Mouse (Mus musculus) heart, embryonic 16.5 days (tissue): Measurements from ENCODE around the gene Txndc2. TPM values are rescaled to one million over a fixed set of nuclear protein-coding genes. Genes with fewer than 3 reads are reported as not detected.
A peak's percentile ranks its signal among the peaks of the same experiment; 100 is the strongest.

Source experiments
- ATAC-seq: fragments of 200-750 bp; cut with Nextera tagmentation; replicated peaks from 2 replicates; pipeline ENCODE4 v1.8.0; 2017; ENCODE audit warnings: moderate number of reproducible peaks; ENCODE audit not compliant: insufficient read depth, low FRiP score; ENCODE audit errors: extremely low read depth
- H3K27ac ChIP-seq: fragments of 300-500 bp; sonication (generic); 2 replicates; pipeline ENCODE4 v1.5.1; 2014; ENCODE audit warnings: mild to moderate bottlenecking, low read length, control low read depth, moderate library complexity
- H3K27me3 ChIP-seq: fragments of 300-500 bp; sonication (generic); 2 replicates; pipeline ENCODE4 v1.6.1; 2014; ENCODE audit warnings: low read length, mixed read lengths; ENCODE audit not compliant: control insufficient read depth, insufficient read depth
- H3K36me3 ChIP-seq: fragments of 300-500 bp; sonication (generic); 2 replicates; pipeline ENCODE4 v1.6.1; 2014; ENCODE audit not compliant: control insufficient read depth, insufficient read depth
- H3K4me1 ChIP-seq: fragments of 300-500 bp; sonication (generic); 2 replicates; pipeline ENCODE4 v1.6.1; 2014; ENCODE audit warnings: low read length, mixed read lengths; ENCODE audit not compliant: control insufficient read depth, insufficient read depth
- H3K4me2 ChIP-seq: fragments of 300-500 bp; sonication (generic); 2 replicates; pipeline ENCODE4 v1.6.1; 2014; ENCODE audit warnings: low read depth, mild to moderate bottlenecking, control low read depth, low read length
- H3K4me3 ChIP-seq: fragments of 300-500 bp; sonication (generic); 2 replicates; pipeline ENCODE4 v1.5.1; 2014; ENCODE audit warnings: mild to moderate bottlenecking, control low read depth, low read length
- H3K9ac ChIP-seq: fragments of 300-500 bp; sonication (generic); 2 replicates; pipeline ENCODE4 v1.6.1; 2014; ENCODE audit warnings: low read length, control low read depth
- H3K9me3 ChIP-seq: fragments of 300-500 bp; sonication (generic); replicated peaks from 2 replicates; pipeline ENCODE4 v1.6.1; 2016; ENCODE audit warnings: low read length; ENCODE audit not compliant: control insufficient read depth
- whole genome bisulfite sequencing: fragments of 180-500 bp; shearing (Covaris S2); extraction: QIAGEN DNeasy Blood & Tissue Kit; methylation state at CpG from one replicate; pipeline ENCODE4 v1.1.7; 2014; 5-methylcytosine and 5-hydroxymethylcytosine counted together
- polyA plus RNA-seq: library from polyadenylated mRNA; unstranded; fragments of >200 nt; fragmentation: Nextera tagmentation; extraction: Ambion mirVana; gene quantifications from 2 replicates; pipeline ENCODE4 v1.2.1, GENCODE M21; 2015

Gene Txndc2
- polyA plus RNA-seq = not detected in 2 replicates

- 79% methylated on average over 11 of the region's 11 CpGs for WGBS
- ATAC-seq = no peak
- H3K4me2 ChIP-seq = no peak within 1 kb of the TSS
Measured at GRCm38 (mm10) chr17:65641734-65642218, at the start of gene Txndc2. TSS of gene Txndc2 (minus strand) at chr17:65642168.

GRCm38 (mm10) chr17:65683731-65684130 is 41.8 kb upstream of the Txndc2 start:
- Histone ChIP-seq H3K9ac (no peak overlapping the region), H3K36me3 (no peaks in the 10 kb centered on the region), H3K9me3 (no peaks in the 10 kb centered on the region), H3K4me1 (peaks cover 14% of the 10 kb centered on the region), H3K27ac (peak overlapping the region; percentile 66), H3K4me2 (no peak overlapping the region), H3K27me3 (no peaks in the 10 kb centered on the region), H3K4me3 (no peak overlapping the region)
- no peak; the same call in 1 of the 2 replicates for ATAC-seq
- 52% methylated on average over 2 of the region's 2 CpGs for WGBS

More at GRCm38 (mm10) chr17:65641734-65642218, at the start of gene Txndc2:
- no peaks in the 10 kb centered on the region for H3K36me3 ChIP-seq
- H3K4me3 ChIP-seq = no peak within 1 kb of the TSS
- no peaks in the 10 kb centered on the region for H3K27me3 ChIP-seq
- no peaks in the 10 kb centered on the region for H3K9me3 ChIP-seq
- no peak within 1 kb of the TSS for H3K9ac ChIP-seq
- H3K27ac ChIP-seq = no peak within 1 kb of the TSS
- peaks cover 6% of the 10 kb centered on the region; the same call in 1 of the 2 replicates for H3K4me1 ChIP-seq

GRCm38 (mm10) chr17:65683316-65683715 is 41.3 kb upstream of the Txndc2 start:
- ATAC-seq = peak; percentile 32; the same call in 1 of the 2 replicates
- Histone ChIP-seq H3K4me2 (no peak overlapping the region), H3K9me3 (no peaks in the 10 kb centered on the region), H3K4me1 (peaks cover 14% of the 10 kb centered on the region), H3K4me3 (no peak overlapping the region), H3K36me3 (no peaks in the 10 kb centered on the region), H3K27me3 (no peaks in the 10 kb centered on the region), H3K27ac (peak overlapping the region; percentile 66), H3K9ac (no peak overlapping the region)
- 50% methylated on average over 3 of the region's 3 CpGs for WGBS

- Histone ChIP-seq H3K9me3 (no peaks in the 10 kb centered on the region), H3K4me3 (no peak overlapping the region), H3K27me3 (no peaks in the 10 kb centered on the region), H3K36me3 (no peaks in the 10 kb centered on the region), H3K4me1 (peaks cover 14% of the 10 kb centered on the region), H3K9ac (no peak overlapping the region), H3K4me2 (no peak overlapping the region), H3K27ac (no peak overlapping the region)
- ATAC-seq = no peak
- WGBS = 66% methylated on average over 5 of the region's 5 CpGs
Measured at GRCm38 (mm10) chr17:65682071-65682680, 40.2 kb upstream of the Txndc2 start.

GRCm38 (mm10) chr17:65681516-65681915 is 39.5 kb upstream of the Txndc2 start:
- Histone ChIP-seq H3K36me3 (no peaks in the 10 kb centered on the region), H3K4me1 (peaks cover 14% of the 10 kb centered on the region), H3K27me3 (no peaks in the 10 kb centered on the region), H3K9me3 (no peaks in the 10 kb centered on the region), H3K27ac (no peak overlapping the region), H3K4me2 (no peak overlapping the region), H3K9ac (no peak overlapping the region), H3K4me3 (no peak overlapping the region)
- 77% methylated on average over 6 of the region's 6 CpGs for WGBS
- ATAC-seq = no peak

GRCm38 (mm10) chr17:65680801-65681412 is 38.9 kb upstream of the Txndc2 start:
- Histone ChIP-seq H3K9ac (no peak overlapping the region), H3K4me3 (no peak overlapping the region), H3K4me1 (peaks cover 14% of the 10 kb centered on the region), H3K9me3 (no peaks in the 10 kb centered on the region), H3K36me3 (no peaks in the 10 kb centered on the region), H3K27me3 (no peaks in the 10 kb centered on the region), H3K27ac (no peak overlapping the region), H3K4me2 (no peak overlapping the region)
- WGBS = 84% methylated on average over 2 of the region's 2 CpGs
- no peak for ATAC-seq

GRCm38 (mm10) chr17:65679806-65680446 is 38.0 kb upstream of the Txndc2 start:
- no peaks in the 10 kb centered on the region for H3K36me3 ChIP-seq
- 70% methylated on average over 14 of the region's 14 CpGs for WGBS
- H3K9ac ChIP-seq = no peak overlapping the region
- H3K9me3 ChIP-seq = no peaks in the 10 kb centered on the region
- H3K27me3 ChIP-seq = no peaks in the 10 kb centered on the region
- no peak overlapping the region for H3K4me3 ChIP-seq
- no peak overlapping the region for H3K27ac ChIP-seq
- H3K4me2 ChIP-seq = no peak overlapping the region; the same call in 1 of the 2 replicates
- H3K4me1 ChIP-seq = peaks cover 16% of the 10 kb centered on the region
- ATAC-seq = no peak

GRCm38 (mm10) chr17:65677742-65678141 is 35.8 kb upstream of the Txndc2 start:
- 89% methylated on average over 1 of the region's 1 CpGs for WGBS
- H3K27me3 ChIP-seq = no peaks in the 10 kb centered on the region
- H3K4me2 ChIP-seq = no peak overlapping the region
- no peaks in the 10 kb centered on the region for H3K9me3 ChIP-seq
- no peak for ATAC-seq
- H3K4me3 ChIP-seq = no peak overlapping the region
- H3K36me3 ChIP-seq = no peaks in the 10 kb centered on the region
- H3K27ac ChIP-seq = no peak overlapping the region
- peaks cover 11% of the 10 kb centered on the region for H3K4me1 ChIP-seq
- no peak overlapping the region for H3K9ac ChIP-seq

GRCm38 (mm10) chr17:65676536-65676935 is 34.6 kb upstream of the Txndc2 start:
- Histone ChIP-seq H3K4me1 (peaks cover 9% of the 10 kb centered on the region), H3K9me3 (no peaks in the 10 kb centered on the region), H3K36me3 (no peaks in the 10 kb centered on the region), H3K27me3 (no peaks in the 10 kb centered on the region), H3K9ac (no peak overlapping the region), H3K27ac (no peak overlapping the region), H3K4me2 (no peak overlapping the region), H3K4me3 (no peak overlapping the region)
- no peak for ATAC-seq
- WGBS = 90% methylated on average over 8 of the region's 8 CpGs
